Mouse (Mus musculus) CH12.LX (cell line): ENCODE results near the gene Pkdcc.

Experiments
- CHD2 ChIP-seq: IDR thresholded peaks from 2 replicates; pipeline ENCODE4 v1.6.1; 2011; ENCODE audit warnings: low read length, improper control_type of control experiment
- CTCF ChIP-seq, 2 experiments: IDR thresholded peaks in 1 of 2; conservative IDR thresholded peaks in 1 of 2; 2 replicates each; pipeline ENCODE4 v1.5.1; 2011 to 2012; ENCODE audit warnings: low read depth in 2 of 2, low read length in 2 of 2, improper control_type of control experiment in 1 of 2, inconsistent platforms in 1 of 2, mild to moderate bottlenecking in 1 of 2, moderate library complexity in 1 of 2
- E2F4 ChIP-seq: IDR thresholded peaks from 2 replicates; pipeline ENCODE4 v1.6.1; 2011; ENCODE audit warnings: low read depth, low read length, improper control_type of control experiment; ENCODE audit not compliant: insufficient replicate concordance
- ELF1 ChIP-seq: IDR thresholded peaks from 2 replicates; pipeline ENCODE4 v1.6.1; 2014; ENCODE audit warnings: low read depth, mild to moderate bottlenecking, inconsistent platforms, low read length, improper control_type of control experiment
- GABPA ChIP-seq: IDR thresholded peaks from 2 replicates; pipeline ENCODE4 v1.6.1; 2012; ENCODE audit warnings: low read depth, low read length, improper control_type of control experiment, inconsistent platforms; ENCODE audit not compliant: insufficient replicate concordance
- JUND ChIP-seq: conservative IDR thresholded peaks from 2 replicates; pipeline ENCODE4 v1.6.1; 2011; ENCODE audit warnings: low read depth, low read length, improper control_type of control experiment
- KAT2A ChIP-seq: IDR thresholded peaks from 2 replicates; pipeline ENCODE4 v1.6.1; 2012; ENCODE audit warnings: low read length, improper control_type of control experiment, inconsistent platforms; ENCODE audit not compliant: insufficient replicate concordance
- MAZ ChIP-seq: IDR thresholded peaks from 2 replicates; pipeline ENCODE4 v1.6.1; 2012; ENCODE audit warnings: low read depth, mild to moderate bottlenecking, inconsistent platforms, low read length, improper control_type of control experiment, moderate library complexity
- MEF2A ChIP-seq: IDR thresholded peaks from 2 replicates; pipeline ENCODE4 v1.6.1; 2014; ENCODE audit warnings: low read depth, mild to moderate bottlenecking, inconsistent platforms, low read length, improper control_type of control experiment, borderline replicate concordance
- NRF1 ChIP-seq: IDR thresholded peaks from 2 replicates; pipeline ENCODE4 v1.6.1; 2014; ENCODE audit warnings: low read depth, mild to moderate bottlenecking, inconsistent platforms, low read length, improper control_type of control experiment, moderate library complexity
- POLR2A ChIP-seq: IDR thresholded peaks from 2 replicates; pipeline ENCODE4 v1.6.1; 2011; ENCODE audit warnings: low read depth, mild to moderate bottlenecking, improper control_type of control experiment, low read length
- POLR2AphosphoS2 ChIP-seq: IDR thresholded peaks from 2 replicates; pipeline ENCODE4 v1.6.1; 2011; ENCODE audit warnings: low read depth, low read length, improper control_type of control experiment

DNA sequence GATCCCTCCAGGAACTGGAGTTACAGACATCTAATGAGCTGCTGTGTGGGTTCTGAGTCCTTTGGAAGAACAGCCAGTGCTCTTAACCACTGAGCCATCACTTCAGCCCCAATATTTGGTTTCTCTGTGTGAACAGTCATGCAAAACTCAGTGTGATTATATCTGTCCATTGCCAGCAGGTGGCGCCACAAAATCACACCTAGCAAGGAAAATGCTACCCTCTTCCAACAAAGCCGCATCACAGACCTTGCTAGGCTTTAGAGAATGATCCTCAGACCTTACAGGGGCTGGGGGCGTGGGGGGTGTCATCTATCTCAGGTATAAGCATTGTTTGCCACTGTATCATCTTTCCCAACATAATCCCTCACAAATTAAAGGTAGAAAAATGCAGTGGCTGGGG lies 56.4 kb downstream of the Pkdcc start:
- TF ChIP-seq JUND (no peak; the same call in 1 of the 2 replicates), E2F4 (no peak), CHD2 (no peak), POLR2AphosphoS2 (no peak), POLR2A (no peak), MAZ (no peak), ELF1 (no peak), GABPA (no peak), KAT2A (no peak), CTCF (conservative IDR thresholded peaks at IDR 0.05 in 1 of 2, IDR thresholded peaks at IDR 0.05 in 1 of 2; ENCODE audit: low read depth in 2 of 2, low read length in 2 of 2) (peak; percentile 60 to 91), MEF2A (peak; percentile 39; the same call in 1 of the 2 replicates), NRF1 (no peak)
